Mouse (Mus musculus) G1E (cell line): ENCODE data around the gene Arf6. TPM values are rescaled to one million over a fixed set of nuclear protein-coding genes. Genes with fewer than 3 reads are reported as not detected.

Source experiments
- ATAC-seq: 2 replicates; pipeline ENCODE4 v1.8.0; 2016; ENCODE audit warnings: mild to moderate bottlenecking; ENCODE audit not compliant: insufficient number of reproducible peaks, poor library complexity, low FRiP score, severe bottlenecking; ENCODE audit errors: extremely low read depth
- DNase-seq: peaks from one replicate; pipeline ENCODE4 v3.0.0; 2012; ENCODE audit warnings: low spot score
- H3K27me3 ChIP-seq: 2 replicates; pipeline ENCODE4 v1.6.1; 2012; ENCODE audit warnings: mild to moderate bottlenecking, low read length, inconsistent platforms; ENCODE audit not compliant: insufficient read depth
- H3K36me3 ChIP-seq: replicated peaks from 2 replicates; pipeline ENCODE3; 2012; ENCODE audit warnings: mild to moderate bottlenecking, inconsistent platforms
- H3K4me1 ChIP-seq: 2 replicates; pipeline ENCODE4 v1.6.1; 2012; ENCODE audit warnings: low read depth, low read length, inconsistent platforms, mixed read lengths; ENCODE audit not compliant: insufficient read depth
- H3K4me3 ChIP-seq: 2 replicates; pipeline ENCODE4 v1.5.1; 2012; ENCODE audit warnings: low read depth, mild to moderate bottlenecking, inconsistent platforms, low read length, moderate library complexity, mixed read lengths
- H3K9me3 ChIP-seq: replicated peaks from 2 replicates; pipeline ENCODE4 v1.6.1; 2012; ENCODE audit warnings: inconsistent platforms
- CTCF ChIP-seq: IDR thresholded peaks from 2 replicates; pipeline ENCODE4 v1.5.1; 2012; ENCODE audit warnings: low read depth, low read length, inconsistent platforms, mixed read lengths
- GATA1 ChIP-seq: IDR thresholded peaks from 2 replicates; pipeline ENCODE4 v1.6.1; 2012; ENCODE audit warnings: borderline replicate concordance, low read length, inconsistent platforms, mixed read lengths
- GATA2 ChIP-seq: IDR thresholded peaks from 2 replicates; pipeline ENCODE4 v1.6.1; 2012; ENCODE audit warnings: low read depth, low read length, inconsistent platforms, borderline replicate concordance
- POLR2AphosphoS5 ChIP-seq: IDR thresholded peaks from 2 replicates; pipeline ENCODE4 v1.6.1; 2012; ENCODE audit warnings: low read depth, low read length, inconsistent platforms; ENCODE audit not compliant: insufficient replicate concordance
- TAL1 ChIP-seq: conservative IDR thresholded peaks from 2 replicates; pipeline ENCODE4 v1.6.1; 2012; ENCODE audit warnings: low read depth, low read length, inconsistent platforms, mixed read lengths
- polyA plus RNA-seq: library from polyadenylated mRNA; stranded (reverse); fragments of >175 nt; gene quantifications from 2 replicates; pipeline ENCODE4 v1.2.3, GENCODE M21; 2012
- total RNA-seq, 2 experiments: library from RNA; stranded (forward) in 1 of 2; stranded (reverse) in 1 of 2; fragments of 200-1000 nt in 1 of 2; fragments of >200 nt in 1 of 2; fragmentation: Nextera tagmentation in 1 of 2; gene quantifications; 2 replicates each; pipeline ENCODE4 v1.2.3; 2014 to 2017

Arf6 gene
- total and polyA plus RNA-seq, 3 experiments: 123 to 373 (median 179) TPM

DNA sequence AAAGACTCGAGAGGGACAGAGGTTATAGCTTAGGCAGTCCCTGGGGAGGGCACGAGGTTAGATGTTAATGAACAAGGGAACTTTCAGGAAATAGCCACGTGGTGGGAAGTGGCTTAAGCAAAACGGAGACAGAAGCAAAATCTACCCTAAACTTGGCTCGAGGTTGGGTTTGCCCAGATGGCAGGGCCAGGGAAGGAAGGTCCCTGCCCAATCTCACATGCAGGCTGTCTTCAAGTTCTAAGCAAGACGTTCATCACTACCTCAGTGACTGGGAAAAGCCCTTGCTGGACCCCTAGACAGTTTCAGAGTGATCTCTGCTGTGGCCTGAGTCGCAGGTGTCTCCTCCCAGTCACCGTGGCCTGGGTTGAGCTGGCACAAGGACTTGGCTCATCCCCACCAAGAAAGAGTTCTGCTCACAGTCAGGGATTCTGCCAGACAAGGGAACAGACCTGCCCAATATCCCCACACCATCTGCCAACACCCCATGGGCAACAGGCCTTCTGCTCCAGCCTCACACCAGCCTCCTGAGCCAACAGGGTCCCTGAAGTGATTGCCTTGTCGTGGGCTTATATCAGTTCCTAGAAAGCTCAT lies 45.8 kb downstream of the Arf6 start:
- H3K36me3 ChIP-seq: no peaks in the 10 kb centered on the region
- no peak for DNase-seq
- H3K9me3 ChIP-seq: no peaks in the 10 kb centered on the region
- peaks cover 4% of the 10 kb centered on the region for H3K4me1 ChIP-seq
- no peak for ATAC-seq
- no peak overlapping the region for H3K4me3 ChIP-seq
- H3K27me3 ChIP-seq: peaks cover 50% of the 10 kb centered on the region
- no peak for TF ChIP-seq POLR2AphosphoS5
- TF ChIP-seq GATA1: no peak
- no peak for TF ChIP-seq GATA2
- no peak for TF ChIP-seq CTCF
- TF ChIP-seq TAL1: no peak

DNA sequence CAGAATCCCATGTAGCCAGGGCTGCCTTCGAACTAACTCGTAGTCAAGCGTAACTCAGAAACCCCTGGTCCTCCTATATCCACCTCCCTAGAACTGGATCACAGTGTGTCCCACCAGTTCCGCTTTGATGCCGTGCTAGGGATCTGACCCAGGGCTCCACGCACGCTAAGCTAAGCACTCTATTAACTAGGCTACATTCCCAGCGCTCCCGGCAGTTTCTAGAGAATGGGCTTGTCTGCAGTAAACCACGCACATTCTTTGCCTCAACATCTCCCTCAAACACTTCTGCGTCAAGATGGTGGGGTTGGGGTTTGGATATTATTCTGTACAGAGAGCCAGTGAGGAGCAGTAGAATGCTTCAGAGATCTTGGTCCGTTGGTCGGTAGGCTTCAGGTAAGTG lies 46.7 kb downstream of the Arf6 start:
- Histone ChIP-seq H3K4me1 (peaks cover 4% of the 10 kb centered on the region), H3K36me3 (no peaks in the 10 kb centered on the region), H3K27me3 (peaks cover 55% of the 10 kb centered on the region), H3K4me3 (no peak overlapping the region), H3K9me3 (no peaks in the 10 kb centered on the region)
- TF ChIP-seq POLR2AphosphoS5 (no peak), GATA2 (no peak), GATA1 (no peak), TAL1 (no peak), CTCF (no peak)
- ATAC-seq (no peak), DNase-seq (no peak)

GRCm38 (mm10) chr12:69419017-69419605 lies 47.2 kb downstream of the Arf6 start:
- no peaks in the 10 kb centered on the region for H3K36me3 ChIP-seq
- TF ChIP-seq CTCF: no peak
- TF ChIP-seq POLR2AphosphoS5: no peak
- no peak for TF ChIP-seq GATA1
- TF ChIP-seq GATA2: no peak
- no peak for TF ChIP-seq TAL1
- no peak for DNase-seq
- H3K9me3 ChIP-seq: no peaks in the 10 kb centered on the region
- peaks cover 4% of the 10 kb centered on the region for H3K4me1 ChIP-seq
- no peak overlapping the region for H3K4me3 ChIP-seq
- no peak for ATAC-seq
- H3K27me3 ChIP-seq: peaks cover 55% of the 10 kb centered on the region

DNA sequence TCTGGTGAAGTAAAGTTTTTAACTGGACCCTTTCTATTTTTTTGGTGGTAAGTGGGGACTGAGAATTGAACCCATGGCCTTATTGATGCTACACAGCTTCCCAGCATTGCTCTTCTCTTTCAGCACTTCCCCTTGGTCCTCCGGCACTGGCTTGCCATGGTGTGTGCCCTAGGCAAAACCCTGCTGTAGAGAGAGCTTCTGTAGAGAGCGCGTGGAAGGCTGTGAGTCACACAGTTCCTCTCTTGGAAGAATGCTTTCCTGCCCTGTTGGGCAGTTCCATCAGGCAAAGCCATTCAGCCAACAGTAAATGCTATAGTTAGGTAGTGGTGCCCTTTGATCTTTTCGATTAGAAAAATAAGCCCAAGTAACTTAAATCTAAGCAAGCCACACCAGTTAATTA lies 47.7 kb downstream of the Arf6 start:
- no peak for DNase-seq
- Histone ChIP-seq H3K36me3 (no peaks in the 10 kb centered on the region), H3K4me3 (no peak overlapping the region), H3K4me1 (peaks cover 4% of the 10 kb centered on the region), H3K27me3 (peaks cover 59% of the 10 kb centered on the region), H3K9me3 (no peaks in the 10 kb centered on the region)
- no peak for TF ChIP-seq TAL1
- no peak for TF ChIP-seq CTCF
- ATAC-seq: no peak

DNA sequence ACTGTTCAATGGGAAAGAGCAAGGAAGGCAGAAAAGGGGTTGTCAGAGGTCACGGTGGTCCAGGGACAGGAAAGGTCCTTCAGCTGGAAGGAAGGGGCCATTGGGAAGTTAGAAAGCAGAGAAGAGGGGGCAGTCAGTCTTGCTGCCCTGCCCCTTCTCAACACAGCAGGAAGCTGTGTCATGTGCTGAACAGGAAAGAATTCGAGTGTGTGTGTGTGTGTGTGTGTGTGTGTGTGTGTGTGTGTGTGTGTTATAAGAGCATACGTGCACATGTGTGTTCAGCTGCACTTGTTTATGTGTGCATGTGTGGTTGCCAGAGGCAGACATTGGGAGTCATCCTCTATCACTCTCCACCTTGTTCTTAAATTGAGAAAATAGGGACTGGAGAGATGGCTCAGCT lies 48.8 kb downstream of the Arf6 start:
- no peak overlapping the region for H3K4me3 ChIP-seq
- DNase-seq: no peak
- TF ChIP-seq GATA2: no peak
- TF ChIP-seq POLR2AphosphoS5: no peak
- TF ChIP-seq TAL1: no peak
- no peak for TF ChIP-seq CTCF
- no peak for TF ChIP-seq GATA1
- no peaks in the 10 kb centered on the region for H3K36me3 ChIP-seq
- H3K27me3 ChIP-seq: peaks cover 54% of the 10 kb centered on the region
- ATAC-seq: no peak
- no peaks in the 10 kb centered on the region for H3K9me3 ChIP-seq
- H3K4me1 ChIP-seq: peaks cover 4% of the 10 kb centered on the region

DNA sequence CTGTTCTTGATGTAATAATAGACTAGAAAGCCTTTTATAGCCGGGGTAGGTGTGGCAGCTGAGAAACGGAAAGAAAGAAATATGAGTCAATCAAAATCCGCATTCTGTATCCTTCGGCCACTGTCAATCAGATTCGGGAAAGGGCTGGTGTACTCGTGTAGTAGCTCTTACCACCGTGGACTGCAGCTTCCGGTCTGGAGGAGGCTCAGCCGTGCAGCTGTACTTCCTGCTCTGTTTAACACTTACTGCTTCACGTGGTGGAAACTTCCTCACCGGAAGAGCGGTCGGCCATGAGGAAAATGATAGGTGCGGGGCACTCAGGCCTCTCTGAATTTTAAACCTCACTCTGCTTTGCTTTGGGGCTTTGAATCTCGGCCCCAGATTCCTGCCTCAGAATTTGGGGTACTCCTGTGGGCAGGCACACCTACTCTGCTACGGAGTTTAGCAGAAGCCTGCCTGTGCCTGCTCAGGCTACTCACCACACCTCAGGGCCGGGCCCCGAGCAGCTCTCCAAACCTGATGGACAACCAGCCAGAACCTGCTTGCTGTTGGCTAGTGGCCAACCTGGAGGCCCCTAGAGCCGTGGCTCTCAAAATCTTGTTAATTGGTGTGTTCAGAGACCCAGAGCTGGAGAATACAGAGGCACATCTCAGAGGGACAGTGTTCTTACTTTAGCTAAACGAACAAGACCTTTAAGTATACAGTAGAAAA lies 51.0 kb downstream of the Arf6 start:
- Histone ChIP-seq H3K9me3 (no peaks in the 10 kb centered on the region), H3K4me3 (no peak overlapping the region), H3K4me1 (peaks cover 4% of the 10 kb centered on the region), H3K27me3 (peaks cover 46% of the 10 kb centered on the region), H3K36me3 (no peaks in the 10 kb centered on the region)
- TF ChIP-seq GATA1 (no peak), TAL1 (no peak)
- DNase-seq (no peak), ATAC-seq (no peak)

Other genes with a start within 250 kb of the Arf6 start
- 861 and 936 TPM in 2 replicates for gene Rps29, start 213.0 kb upstream of the Arf6 start, total RNA-seq (2014; fragmentation: Nextera tagmentation)
- gene Rps29, start 213.0 kb upstream of the Arf6 start, total RNA-seq (2017): 3,601 and 5,070 TPM in 2 replicates
- gene Rps29, start 213.0 kb upstream of the Arf6 start, polyA plus RNA-seq: 542 and 2,773 TPM in 2 replicates
- 36.2 and 44.2 TPM in 2 replicates for gene Lrr1, start 203.3 kb upstream of the Arf6 start, total RNA-seq (2014; fragmentation: Nextera tagmentation)
- 17.8 and 19.4 TPM in 2 replicates for gene Lrr1, start 203.3 kb upstream of the Arf6 start, total RNA-seq (2017)
- gene Lrr1, start 203.3 kb upstream of the Arf6 start, polyA plus RNA-seq: 45.0 and 56.6 TPM in 2 replicates
- gene Rpl36al, start 188.1 kb upstream of the Arf6 start, total RNA-seq (2014; fragmentation: Nextera tagmentation): 229 and 258 TPM in 2 replicates
- 1,699 and 1,905 TPM in 2 replicates for gene Rpl36al, start 188.1 kb upstream of the Arf6 start, total RNA-seq (2017)
- 83.2 and 113 TPM in 2 replicates for gene Rpl36al, start 188.1 kb upstream of the Arf6 start, polyA plus RNA-seq
- 107 and 112 TPM in 2 replicates for gene Mgat2, start 188.0 kb upstream of the Arf6 start, total RNA-seq (2014; fragmentation: Nextera tagmentation)
- gene Mgat2, start 188.0 kb upstream of the Arf6 start, total RNA-seq (2017): 118 and 119 TPM in 2 replicates
- gene Mgat2, start 188.0 kb upstream of the Arf6 start, polyA plus RNA-seq: 50.7 and 61.0 TPM in 2 replicates
- gene Gm49383, start 175.0 kb upstream of the Arf6 start, total RNA-seq (2014; fragmentation: Nextera tagmentation): 33.0 and 34.5 TPM in 2 replicates
- 56.1 and 82.2 TPM in 2 replicates for gene Gm49383, start 175.0 kb upstream of the Arf6 start, total RNA-seq (2017)
- gene Gm49383, start 175.0 kb upstream of the Arf6 start, polyA plus RNA-seq: 75.5 and 90.8 TPM in 2 replicates
- gene Dnaaf2, start 173.7 kb upstream of the Arf6 start, total RNA-seq (2014; fragmentation: Nextera tagmentation): 6.7 and 7.6 TPM in 2 replicates
- gene Dnaaf2, start 173.7 kb upstream of the Arf6 start, total RNA-seq (2017): 9.8 and 11.4 TPM in 2 replicates
- gene Dnaaf2, start 173.7 kb upstream of the Arf6 start, polyA plus RNA-seq: 5.1 and 5.2 TPM in 2 replicates
- 40.3 and 61.3 TPM in 2 replicates for gene Gm49384, start 167.9 kb upstream of the Arf6 start, total RNA-seq (2014; fragmentation: Nextera tagmentation)
- 33.7 and 36.0 TPM in 2 replicates for gene Gm49384, start 167.9 kb upstream of the Arf6 start, total RNA-seq (2017)
- not detected in 2 replicates for gene Gm49384, start 167.9 kb upstream of the Arf6 start, polyA plus RNA-seq
- gene Pole2, start 144.0 kb upstream of the Arf6 start, total RNA-seq (2014; fragmentation: Nextera tagmentation): 57.3 and 67.0 TPM in 2 replicates
- 82.3 and 85.4 TPM in 2 replicates for gene Pole2, start 144.0 kb upstream of the Arf6 start, total RNA-seq (2017)
- gene Pole2, start 144.0 kb upstream of the Arf6 start, polyA plus RNA-seq: 20.3 and 20.7 TPM in 2 replicates
- gene Klhdc1, start 131.0 kb upstream of the Arf6 start, total RNA-seq (2014; fragmentation: Nextera tagmentation): 8.5 and 13.0 TPM in 2 replicates
- gene Klhdc1, start 131.0 kb upstream of the Arf6 start, total RNA-seq (2017): 8.7 and 14.6 TPM in 2 replicates
- 11.1 and 16.0 TPM in 2 replicates for gene Klhdc1, start 131.0 kb upstream of the Arf6 start, polyA plus RNA-seq
- gene Klhdc2, start 75.5 kb upstream of the Arf6 start, total RNA-seq (2014; fragmentation: Nextera tagmentation): 129 and 134 TPM in 2 replicates
- 127 and 141 TPM in 2 replicates for gene Klhdc2, start 75.5 kb upstream of the Arf6 start, total RNA-seq (2017)
- gene Klhdc2, start 75.5 kb upstream of the Arf6 start, polyA plus RNA-seq: 33.6 and 41.4 TPM in 2 replicates
- gene Nemf, start 15.0 kb upstream of the Arf6 start, total RNA-seq (2014; fragmentation: Nextera tagmentation): 149 and 150 TPM in 2 replicates
- gene Nemf, start 15.0 kb upstream of the Arf6 start, total RNA-seq (2017): 103 and 128 TPM in 2 replicates
- gene Nemf, start 15.0 kb upstream of the Arf6 start, polyA plus RNA-seq: 2.9 and 4.9 TPM in 2 replicates
- gene Gm9887, start 308 bp downstream of the Arf6 start, total RNA-seq (2014; fragmentation: Nextera tagmentation): not detected in 2 replicates
- gene Gm9887, start 308 bp downstream of the Arf6 start, total RNA-seq (2017): 0.87 and 0.93 TPM in 2 replicates
- 0.79 and 1.6 TPM in 2 replicates for gene Gm9887, start 308 bp downstream of the Arf6 start, polyA plus RNA-seq
- gene Vcpkmt, start 210.9 kb downstream of the Arf6 start, total RNA-seq (2014; fragmentation: Nextera tagmentation): 49.4 and 51.7 TPM in 2 replicates
- gene Vcpkmt, start 210.9 kb downstream of the Arf6 start, total RNA-seq (2017): 34.8 and 35.8 TPM in 2 replicates
- gene Vcpkmt, start 210.9 kb downstream of the Arf6 start, polyA plus RNA-seq: 24.3 and 25.7 TPM in 2 replicates